Comparison of ENCODE assay signal across 8 mouse cellular contexts in genomic region chr3:68794380-68795014, GRCm38 (mm10).
DNase-seq lines count a peak whose midpoint lies in the region; ATAC-seq and TF ChIP-seq lines count a peak whose summit lies in the region.

No protein-coding gene starts in this region.

- TF ChIP-seq CTCF in kidney, postnatal 0 days (IDR thresholded peaks at IDR 0.05; ENCODE audit: low read depth) = no peak
- TF ChIP-seq CTCF in MEL (IDR thresholded peaks at IDR 0.05 in 2 of 3, conservative IDR thresholded peaks at IDR 0.05 in 1 of 3; ENCODE audit: control insufficient read depth in 1 of 3, insufficient read depth in 1 of 3, low read depth in 2 of 3, low read length in 3 of 3, poor library complexity in 1 of 3, severe bottlenecking in 1 of 3) = no peak

- no peak overlapping the region for H3K4me3 ChIP-seq in kidney, postnatal 0 days (replicated peaks; ENCODE audit: low read depth, low read length)
- H3K4me3 ChIP-seq in MEL (ENCODE audit: control insufficient read depth in 1 of 2, insufficient read depth in 1 of 2, low read depth in 2 of 2, low read length in 2 of 2) = peak overlapping the region in 1 of 2 experiments; percentile 26; a peak in 1 of 4 replicates
- no peak overlapping the region for H3K4me3 ChIP-seq in forebrain, embryonic 16.5 days (replicated peaks; ENCODE audit: low read length)
- H3K4me3 ChIP-seq in midbrain, embryonic 12.5 days = no peak overlapping the region

- no peak for TF ChIP-seq POLR2A in MEL (IDR thresholded peaks at IDR 0.05; ENCODE audit: control insufficient read depth in 1 of 2, insufficient read depth in 1 of 2, low read depth in 1 of 2, low read length in 2 of 2, poor library complexity in 1 of 2)

- no peak overlapping the region for H3K27ac ChIP-seq in kidney, postnatal 0 days
- no peak overlapping the region for H3K27ac ChIP-seq in MEL (ENCODE audit: control insufficient read depth, low read depth, low read length)
- H3K27ac ChIP-seq in forebrain, embryonic 16.5 days (ENCODE audit: low read length) = peak overlapping the region; percentile 38; the same call in 1 of the 2 replicates
- H3K27ac ChIP-seq in midbrain, embryonic 12.5 days (replicated peaks) = peak overlapping the region; percentile 36; the same call in 1 of the 2 replicates

- no peaks in the 10 kb centered on the region; the same call in 1 of the 2 replicates for H3K4me1 ChIP-seq in kidney, postnatal 0 days (replicated peaks; ENCODE audit: insufficient read depth, low read length)
- no peaks in the 10 kb centered on the region for H3K4me1 ChIP-seq in MEL (ENCODE audit: control insufficient read depth in 1 of 2, insufficient read depth in 2 of 2, low read length in 2 of 2)
- H3K4me1 ChIP-seq in forebrain, embryonic 16.5 days (replicated peaks; ENCODE audit: control insufficient read depth, insufficient read depth, low read length) = peaks cover 14% of the 10 kb centered on the region
- H3K4me1 ChIP-seq in midbrain, embryonic 12.5 days = peaks cover 7% of the 10 kb centered on the region; the same call in 1 of the 2 replicates

- 27% methylated on average over 4 of the region's 4 CpGs for WGBS in kidney, postnatal 0 days
- 35% methylated on average over 4 of the region's 4 CpGs for WGBS in forebrain, embryonic 16.5 days
- 48% methylated on average over 4 of the region's 4 CpGs for WGBS in midbrain, embryonic 12.5 days

- no peak for ATAC-seq in kidney, postnatal 0 days (replicated peaks; ENCODE audit: low FRiP score, low read depth)
- peak; percentile 47 for ATAC-seq in forebrain, embryonic 16.5 days
- ATAC-seq in midbrain, embryonic 12.5 days (ENCODE audit: low FRiP score, low read depth) = no peak

- H3K4me2 ChIP-seq in kidney, postnatal 0 days (ENCODE audit: low read length) = no peak overlapping the region
- no peak overlapping the region for H3K4me2 ChIP-seq in forebrain, embryonic 16.5 days (ENCODE audit: low read length)
- H3K4me2 ChIP-seq in midbrain, embryonic 12.5 days (replicated peaks) = no peak overlapping the region

- TF ChIP-seq EP300 in MEL (IDR thresholded peaks at IDR 0.05; ENCODE audit: low read depth in 1 of 2, low read length in 2 of 2) = no peak

- no peaks in the 10 kb centered on the region for H3K27me3 ChIP-seq in kidney, postnatal 0 days (ENCODE audit: insufficient read depth, low read length)
- no peaks in the 10 kb centered on the region for H3K27me3 ChIP-seq in MEL (ENCODE audit: control insufficient read depth in 1 of 2, insufficient read depth in 2 of 2, low read length in 2 of 2)
- H3K27me3 ChIP-seq in forebrain, embryonic 16.5 days (replicated peaks; ENCODE audit: control insufficient read depth, insufficient read depth, low read length) = no peaks in the 10 kb centered on the region
- H3K27me3 ChIP-seq in midbrain, embryonic 12.5 days = no peaks in the 10 kb centered on the region

- no peak overlapping the region for H3K9ac ChIP-seq in kidney, postnatal 0 days (ENCODE audit: low read depth, low read length)
- H3K9ac ChIP-seq in MEL (ENCODE audit: control insufficient read depth, low read depth, low read length, poor library complexity, severe bottlenecking) = peak overlapping the region; percentile 4; the same call in 1 of the 2 replicates
- H3K9ac ChIP-seq in forebrain, embryonic 16.5 days (replicated peaks; ENCODE audit: low read depth, low read length) = peak overlapping the region; percentile 31; the same call in 1 of the 2 replicates
- H3K9ac ChIP-seq in midbrain, embryonic 12.5 days (replicated peaks) = 0 out of 2 replicates have a peak overlapping the region, but pooled peaks have one; percentile 1

- no peak for TF ChIP-seq RAD21 in MEL (IDR thresholded peaks at IDR 0.05; ENCODE audit: low read depth, low read length)

- H3K9me3 ChIP-seq in kidney, postnatal 0 days (replicated peaks; ENCODE audit: low read length) = no peaks in the 10 kb centered on the region
- H3K9me3 ChIP-seq in MEL (replicated peaks; ENCODE audit: insufficient read depth, low read length) = no peaks in the 10 kb centered on the region
- no peaks in the 10 kb centered on the region for H3K9me3 ChIP-seq in forebrain, embryonic 16.5 days (ENCODE audit: control insufficient read depth, low read length)
- 0 out of 2 replicates have a peak, but pooled peaks cover 2% of the 10 kb centered on the region for H3K9me3 ChIP-seq in midbrain, embryonic 12.5 days

- no peaks in the 10 kb centered on the region for H3K36me3 ChIP-seq in kidney, postnatal 0 days (ENCODE audit: insufficient read depth, low read length)
- no peaks in the 10 kb centered on the region for H3K36me3 ChIP-seq in MEL (ENCODE audit: control insufficient read depth in 1 of 2, insufficient read depth in 2 of 2, low read length in 2 of 2)
- H3K36me3 ChIP-seq in forebrain, embryonic 16.5 days (ENCODE audit: control insufficient read depth, insufficient read depth) = no peaks in the 10 kb centered on the region
- no peaks in the 10 kb centered on the region for H3K36me3 ChIP-seq in midbrain, embryonic 12.5 days

- peak; percentile 63 for DNase-seq in kidney, postnatal 0 days (ENCODE audit: low spot score)
- DNase-seq in kidney, postnatal 4 days = no peak
- peak; percentile 40 for DNase-seq in MEL (ENCODE audit: low read depth, low spot score)
- DNase-seq in spleen, postnatal 14 days (ENCODE audit: low spot score in 2 of 2) = no peak
- no peak for DNase-seq in left cerebral cortex, postnatal 36 days (ENCODE audit: low spot score in 2 of 2)
- no peak for DNase-seq in ovary, adult 18-20 months (ENCODE audit: low spot score)

- intact Hi-C loops in left cerebral cortex, postnatal 36 days (cut with DNase I) = no loop called here

- H3K79me2 ChIP-seq in MEL (ENCODE audit: control insufficient read depth, insufficient read depth, low read length, poor library complexity) = no peaks in the 10 kb centered on the region

TF ChIP-seq in MEL, 35 proteins besides CTCF, POLR2A, EP300 and RAD21:
- TF ChIP-seq MYB (IDR thresholded peaks at IDR 0.05; ENCODE audit: low read depth, low read length) (no peak), ELF1 (IDR thresholded peaks at IDR 0.05; ENCODE audit: low read depth, low read length) (peak; percentile 84)

Comparison
In these comparisons a context has a peak if more than half of its experiments do, and no peak if none do; other contexts are left out.
1. DNase-seq: peak in kidney, postnatal 0 days (single experiment) and MEL (single experiment); none in kidney, postnatal 4 days (0 of 2), spleen, postnatal 14 days (0 of 2), left cerebral cortex, postnatal 36 days (0 of 2) and ovary, adult 18-20 months (single experiment).
2. H3K27ac ChIP-seq: peak in forebrain, embryonic 16.5 days (single experiment) and midbrain, embryonic 12.5 days (single experiment); none in kidney, postnatal 0 days (single experiment) and MEL (single experiment).